ENCODE assay signal across 22 mouse cellular contexts in genomic region chr6:99857411-99857810, GRCm38 (mm10).
"Had no signal": no experiment of that assay in that cellular context is flagged by ENCODE, and none has a peak within 500 bp of the region (broad histone marks: within the 10 kb centered on the region; RNA-seq: fewer than 3 reads in every experiment).

No protein-coding gene starts in this region.

- H3K27ac ChIP-seq: intestine, embryonic 15.5 days; limb, embryonic 12.5 days; limb, embryonic 15.5 days; liver, embryonic 15.5 days; lung, embryonic 15.5 days; midbrain, embryonic 12.5 days; neural tube, embryonic 12.5 days; neural tube, embryonic 15.5 days; stomach, postnatal 0 days had no signal

- H3K9me3 ChIP-seq: intestine, embryonic 15.5 days; limb, embryonic 12.5 days; limb, embryonic 15.5 days; liver, embryonic 15.5 days; lung, embryonic 15.5 days; midbrain, embryonic 12.5 days; neural tube, embryonic 12.5 days; neural tube, embryonic 15.5 days had no signal

- H3K27me3 ChIP-seq: intestine, embryonic 15.5 days; limb, embryonic 15.5 days; liver, embryonic 15.5 days; lung, embryonic 15.5 days; neural tube, embryonic 12.5 days; neural tube, embryonic 15.5 days had no signal

- DNase-seq: kidney, adult 11 months; kidney, adult 8-10 months; kidney, postnatal 14 days; kidney, postnatal 4 days; left cerebral cortex, postnatal 4 days; lung, adult 18-20 months; lung, postnatal 10 days; lung, postnatal 36 days; right cerebral cortex, adult 18-20 months; right cerebral cortex, postnatal 14 days; right cerebral cortex, postnatal 4 days had no signal

- ATAC-seq: intestine, embryonic 15.5 days; midbrain, embryonic 16.5 days had no signal

- H3K9ac ChIP-seq: intestine, embryonic 15.5 days; limb, embryonic 12.5 days; limb, embryonic 15.5 days; liver, embryonic 15.5 days; lung, embryonic 15.5 days; midbrain, embryonic 12.5 days; neural tube, embryonic 12.5 days; neural tube, embryonic 15.5 days had no signal

- H3K4me2 ChIP-seq: intestine, embryonic 15.5 days; limb, embryonic 12.5 days; limb, embryonic 15.5 days; liver, embryonic 11.5 days; liver, embryonic 15.5 days; lung, embryonic 15.5 days; midbrain, embryonic 12.5 days; neural tube, embryonic 12.5 days; neural tube, embryonic 15.5 days had no signal

- H3K4me3 ChIP-seq: intestine, embryonic 15.5 days; limb, embryonic 12.5 days; limb, embryonic 15.5 days; liver, embryonic 15.5 days; lung, embryonic 15.5 days; midbrain, embryonic 12.5 days; neural tube, embryonic 12.5 days; neural tube, embryonic 15.5 days had no signal

- H3K4me1 ChIP-seq: intestine, embryonic 15.5 days; limb, embryonic 15.5 days; liver, embryonic 15.5 days; lung, embryonic 15.5 days; midbrain, embryonic 12.5 days; neural tube, embryonic 15.5 days had no signal

- H3K36me3 ChIP-seq: intestine, embryonic 15.5 days; limb, embryonic 12.5 days; limb, embryonic 15.5 days; liver, embryonic 15.5 days; lung, embryonic 15.5 days; midbrain, embryonic 12.5 days; neural tube, embryonic 12.5 days; neural tube, embryonic 15.5 days had no signal
